Mouse (Mus musculus) thymus, adult 2 months (tissue): Measurements from ENCODE around the gene RPS10-NUDT3. TPM values are rescaled to one million over a fixed set of nuclear protein-coding genes. Genes with fewer than 3 reads are reported as not detected.

Experiments
- DNase-seq: peaks from one replicate; pipeline ENCODE4 v3.0.0; 2021
- H3K27ac ChIP-seq: fragments of 200-500 bp; 2 replicates; pipeline ENCODE4 v1.5.1; 2012; ENCODE audit warnings: low read length, control low read depth; ENCODE audit not compliant: control insufficient read depth, insufficient read depth
- H3K27me3 ChIP-seq: fragments of 200-500 bp; 2 replicates; pipeline ENCODE4 v1.6.1; 2012; ENCODE audit warnings: mild to moderate bottlenecking, low read length, moderate library complexity, mixed read lengths; ENCODE audit not compliant: control insufficient read depth, insufficient read depth
- H3K36me3 ChIP-seq: fragments of 200-500 bp; 2 replicates; pipeline ENCODE4 v1.6.1; 2012; ENCODE audit warnings: mild to moderate bottlenecking, low read length, moderate library complexity; ENCODE audit not compliant: control insufficient read depth, insufficient read depth
- H3K4me1 ChIP-seq: fragments of 200-500 bp; replicated peaks from 2 replicates; pipeline ENCODE4 v1.6.1; 2012; ENCODE audit warnings: low read length; ENCODE audit not compliant: control insufficient read depth, insufficient read depth
- H3K4me3 ChIP-seq: fragments of 200-500 bp; 2 replicates; pipeline ENCODE4 v1.5.1; 2012; ENCODE audit warnings: mild to moderate bottlenecking, low read length, control low read depth, moderate library complexity; ENCODE audit not compliant: control insufficient read depth, insufficient read depth
- CTCF ChIP-seq: fragments of 200-500 bp; IDR thresholded peaks from 2 replicates; pipeline ENCODE4 v1.5.1; 2012; ENCODE audit warnings: mild to moderate bottlenecking, control low read depth, low read length, moderate library complexity, borderline replicate concordance; ENCODE audit not compliant: control insufficient read depth, poor library complexity, insufficient read depth; ENCODE audit errors: extremely low read depth
- POLR2A ChIP-seq: fragments of 200-500 bp; IDR thresholded peaks from 2 replicates; pipeline ENCODE4 v1.6.1; 2012; ENCODE audit warnings: mild to moderate bottlenecking, low read length, control low read depth, moderate library complexity; ENCODE audit not compliant: control insufficient read depth, poor library complexity, insufficient read depth; ENCODE audit errors: extremely low read depth
- WGBS: fragments of 180-500 bp; shearing (Covaris S2); methylation state at CpG from one replicate; pipeline ENCODE4 v1.1.7; 2018; 5-methylcytosine and 5-hydroxymethylcytosine counted together
- polyA plus RNA-seq: library from polyadenylated mRNA; depleted of rRNA; stranded (reverse); fragments of >200 nt; gene quantifications from 2 replicates; pipeline ENCODE4 v1.2.3, GENCODE M21; 2012

The RPS10-NUDT3 gene
- polyA plus RNA-seq, 1 experiment: not detected

DNA sequence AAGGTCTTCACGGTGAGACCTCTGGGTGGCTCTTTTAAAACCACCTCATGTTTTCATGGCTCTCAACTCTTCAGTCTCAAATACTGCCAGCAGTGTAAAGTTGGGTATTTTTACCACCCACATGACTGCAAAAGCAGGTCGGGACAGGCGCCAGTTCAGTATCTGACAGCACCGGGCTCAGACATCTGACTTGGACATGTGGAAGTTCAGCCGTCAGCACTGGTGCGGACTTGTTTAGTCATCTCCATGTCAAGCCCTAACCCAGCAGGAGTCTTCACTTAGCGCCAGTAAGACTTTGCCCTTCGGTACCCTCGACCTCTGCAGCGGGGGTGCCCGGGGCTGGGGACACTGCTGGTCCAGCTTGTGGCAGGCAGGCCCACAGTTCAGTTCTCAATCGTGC is 47.8 kb downstream of the RPS10-NUDT3 start:
- WGBS: 80% methylated on average over 12 of the region's 12 CpGs
- no peak for DNase-seq
- peaks cover 34% of the 10 kb centered on the region for H3K4me1 ChIP-seq
- H3K4me3 ChIP-seq: no peak overlapping the region
- no peak overlapping the region for H3K27ac ChIP-seq
- no peak for TF ChIP-seq POLR2A
- no peak for TF ChIP-seq CTCF
- no peaks in the 10 kb centered on the region for H3K27me3 ChIP-seq
- no peaks in the 10 kb centered on the region for H3K36me3 ChIP-seq

DNA sequence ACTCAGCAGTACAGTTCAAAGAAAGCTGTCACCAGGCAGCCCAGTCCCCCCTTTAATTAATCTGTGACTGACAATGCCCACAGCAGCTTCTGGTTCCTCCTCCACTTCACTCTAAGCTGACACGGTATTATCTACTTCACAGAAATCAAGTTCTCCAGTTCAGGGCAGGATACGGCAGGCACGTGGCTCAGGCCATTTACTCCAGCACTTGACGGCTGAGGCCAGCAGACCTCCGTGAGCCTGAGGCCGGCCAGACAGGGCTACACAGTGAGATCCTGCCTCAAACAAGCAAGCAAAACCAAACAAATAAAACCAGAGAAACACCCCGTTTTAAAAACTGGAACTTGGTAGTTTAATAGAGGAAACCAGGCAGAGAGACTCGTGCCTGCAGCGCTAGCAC is 48.4 kb downstream of the RPS10-NUDT3 start:
- no peak for TF ChIP-seq CTCF
- TF ChIP-seq POLR2A: no peak
- no peaks in the 10 kb centered on the region for H3K27me3 ChIP-seq
- 69% methylated on average over 9 of the region's 9 CpGs for WGBS
- no peak overlapping the region for H3K27ac ChIP-seq
- H3K36me3 ChIP-seq: 0 out of 2 replicates have a peak, but pooled peaks cover 2% of the 10 kb centered on the region
- DNase-seq: no peak
- no peak overlapping the region for H3K4me3 ChIP-seq
- H3K4me1 ChIP-seq: peaks cover 30% of the 10 kb centered on the region

DNA sequence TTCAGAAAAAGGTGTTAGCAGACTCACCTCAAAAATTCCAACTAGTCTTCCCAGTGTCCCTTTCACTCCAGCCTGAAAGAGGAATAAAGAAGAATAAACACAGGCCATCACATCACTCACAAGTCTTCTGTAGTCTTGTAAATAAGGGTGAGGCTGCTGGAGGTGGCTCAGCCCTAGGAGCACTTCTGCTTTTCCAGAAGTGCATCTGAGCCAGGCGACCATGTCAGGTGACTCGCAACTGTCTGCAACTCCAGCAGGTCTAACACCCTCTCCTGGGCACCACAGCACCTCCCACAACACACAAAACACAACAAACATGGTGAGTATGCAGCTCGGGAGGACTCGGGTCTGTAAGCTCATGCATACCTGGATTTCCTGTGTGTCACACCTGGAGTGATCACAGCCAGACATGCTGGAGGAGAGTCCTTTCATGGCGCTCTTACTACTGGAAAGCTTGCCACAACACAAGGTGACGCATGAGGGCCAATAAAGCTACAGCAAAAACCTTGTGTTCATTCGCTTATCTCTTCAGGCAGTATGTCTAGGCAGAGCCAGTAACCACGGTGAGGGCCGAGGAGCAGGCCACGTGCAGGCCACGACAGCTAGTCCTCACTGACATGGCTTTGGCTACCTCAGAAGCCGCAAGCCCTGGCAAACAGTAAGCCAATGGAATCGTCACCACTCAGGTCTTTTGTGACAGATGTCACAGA is 51.7 kb downstream of the RPS10-NUDT3 start:
- Histone ChIP-seq H3K27ac (no peak overlapping the region; the same call in 1 of the 2 replicates), H3K36me3 (peaks cover 14% of the 10 kb centered on the region; the same call in 1 of the 2 replicates), H3K27me3 (no peaks in the 10 kb centered on the region), H3K4me1 (peaks cover 8% of the 10 kb centered on the region), H3K4me3 (no peak overlapping the region)
- no peak for TF ChIP-seq CTCF
- TF ChIP-seq POLR2A: no peak
- DNase-seq: no peak
- 64% methylated on average over 13 of the region's 13 CpGs for WGBS

DNA sequence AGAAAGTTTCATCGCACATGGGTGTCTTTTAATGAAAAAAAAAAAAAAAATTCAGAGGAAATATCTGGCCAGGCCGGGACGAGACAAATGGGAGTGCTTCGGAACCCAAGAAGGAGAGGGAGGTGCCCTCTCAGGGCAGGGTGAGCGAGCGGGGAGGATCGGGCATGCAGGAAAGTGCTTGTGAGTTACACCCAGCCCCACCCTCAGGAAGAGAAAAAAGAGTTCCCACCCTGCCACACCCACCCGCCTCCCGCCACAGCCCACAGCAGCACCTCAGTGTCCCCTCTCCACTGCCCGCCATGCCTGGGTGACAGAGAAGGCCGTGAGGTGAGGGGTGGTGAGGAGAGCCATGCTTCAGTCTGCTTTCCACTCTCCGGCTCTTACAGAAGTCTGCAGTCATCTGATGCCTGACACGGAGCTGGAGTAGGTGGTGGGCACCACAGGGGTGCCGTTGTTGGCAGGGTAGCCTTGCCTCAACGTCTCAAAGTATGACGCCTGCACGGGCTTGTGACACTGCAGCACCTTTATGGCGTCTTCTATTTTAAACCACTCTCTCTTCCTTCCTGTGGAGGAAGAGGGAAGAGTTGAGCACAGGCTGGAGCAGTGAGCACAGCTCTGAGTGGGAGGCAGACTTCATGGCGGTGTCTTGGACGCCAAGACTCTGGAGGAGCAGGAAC is 54.5 kb downstream of the RPS10-NUDT3 start:
- no peak for DNase-seq
- H3K4me3 ChIP-seq: no peak overlapping the region
- H3K27ac ChIP-seq: no peak overlapping the region
- H3K36me3 ChIP-seq: peaks cover 14% of the 10 kb centered on the region; the same call in 1 of the 2 replicates
- no peaks in the 10 kb centered on the region for H3K27me3 ChIP-seq
- 90% methylated on average over 20 of the region's 20 CpGs for WGBS
- TF ChIP-seq POLR2A (no peak), CTCF (no peak)
- 0 out of 2 replicates have a peak, but pooled peaks cover 1% of the 10 kb centered on the region for H3K4me1 ChIP-seq

DNA sequence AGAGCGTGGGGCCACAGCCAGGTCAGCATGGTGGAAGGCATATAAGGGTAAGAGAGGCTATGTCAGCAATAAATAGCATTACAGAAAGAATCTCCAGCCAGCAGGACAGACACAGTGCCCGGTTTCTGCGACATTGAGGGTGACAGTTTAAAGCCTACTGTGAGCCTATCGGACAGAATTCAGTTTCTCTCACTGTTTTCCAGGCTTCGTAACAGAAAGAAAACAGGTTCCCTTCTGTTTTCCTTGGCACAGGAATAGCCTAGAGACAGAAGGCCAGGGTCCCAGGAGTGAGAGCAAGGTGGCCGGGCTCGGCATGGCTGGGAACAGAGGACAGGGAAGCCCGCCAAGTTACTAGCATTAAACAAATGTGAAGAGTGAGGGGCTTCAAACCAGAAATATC is 55.2 kb downstream of the RPS10-NUDT3 start:
- Histone ChIP-seq H3K36me3 (peaks cover 14% of the 10 kb centered on the region; the same call in 1 of the 2 replicates), H3K4me3 (no peak overlapping the region), H3K4me1 (no peaks in the 10 kb centered on the region), H3K27me3 (no peaks in the 10 kb centered on the region), H3K27ac (no peak overlapping the region)
- no peak for TF ChIP-seq POLR2A
- TF ChIP-seq CTCF: no peak
- WGBS: 96% methylated on average over 8 of the region's 8 CpGs
- DNase-seq: no peak

GRCm38 (mm10) chr17:27578487-27578886 is 56.5 kb downstream of the RPS10-NUDT3 start:
- WGBS: 98% methylated on average over 10 of the region's 10 CpGs
- Histone ChIP-seq H3K27ac (no peak overlapping the region), H3K4me3 (no peak overlapping the region), H3K36me3 (peaks cover 14% of the 10 kb centered on the region; the same call in 1 of the 2 replicates), H3K4me1 (no peaks in the 10 kb centered on the region), H3K27me3 (no peaks in the 10 kb centered on the region)
- DNase-seq: no peak
- TF ChIP-seq CTCF: no peak
- no peak for TF ChIP-seq POLR2A
